Mouse (Mus musculus) erythroblast, embryonic 14.5 days (primary cell): Measurements from ENCODE around the gene Iglon5.

ENCODE experiments used
- GATA1 ChIP-seq: IDR thresholded peaks from 2 replicates; pipeline ENCODE4 v1.6.1; 2012; ENCODE audit warnings: low read length, inconsistent platforms, mixed read lengths
- TAL1 ChIP-seq: IDR thresholded peaks from 3 replicates; pipeline ENCODE4 v1.6.1; 2012; ENCODE audit warnings: low read length, inconsistent platforms, mixed read lengths

DNA sequence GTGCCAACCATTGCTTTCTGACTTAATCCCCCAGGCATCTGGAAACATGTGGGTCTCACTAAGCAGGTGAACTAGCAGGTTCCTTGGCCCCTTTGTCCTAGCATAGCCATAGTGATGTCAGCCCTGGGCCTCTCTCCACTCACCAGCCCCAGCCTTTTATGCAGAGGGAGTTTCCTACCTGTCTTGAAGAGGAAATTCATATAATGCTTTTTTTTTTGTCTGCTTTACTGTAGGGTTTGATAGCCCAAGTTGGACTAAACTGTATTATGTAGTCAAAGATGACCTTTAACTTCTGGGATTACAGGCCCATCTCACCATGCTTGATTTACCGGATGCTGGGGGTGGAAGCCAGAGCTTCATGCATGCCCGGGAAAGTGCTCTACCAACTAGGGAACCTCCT is 40.1 kb downstream of the Iglon5 start:
- TF ChIP-seq GATA1: no peak
- no peak for TF ChIP-seq TAL1
